Mouse (Mus musculus): Measurements from ENCODE around the gene Hoxd9. TPM values are rescaled to one million over a fixed set of nuclear protein-coding genes. Genes with fewer than 3 reads are reported as not detected.
A peak's percentile ranks its signal among the peaks of the same experiment; 100 is the strongest.

Gene Hoxd9
- total and polyA plus RNA-seq, 2 experiments from 2014 or later: not detected

DNA sequence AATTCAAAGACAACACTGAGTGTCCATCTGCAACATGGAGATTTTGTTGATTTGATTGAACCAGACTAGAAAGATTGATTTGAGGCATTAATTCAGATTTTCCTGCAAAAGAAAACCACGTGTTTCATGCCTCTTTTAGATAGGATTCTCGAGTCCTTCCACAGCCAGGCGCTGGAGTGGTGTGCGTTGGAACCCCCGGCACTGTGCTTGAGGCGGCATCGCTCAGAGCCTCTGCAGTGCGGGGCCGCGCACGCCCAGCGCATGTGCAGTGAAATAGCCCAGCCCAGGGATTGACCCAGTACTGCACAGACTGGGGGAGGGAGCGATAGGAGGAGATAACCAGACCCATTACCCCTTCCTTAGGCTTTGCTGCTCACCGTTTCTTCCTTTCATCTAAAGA lies 17.4 kb downstream of the Hoxd9 start:
- H3K9ac ChIP-seq: no peak overlapping the region
- H3K9me3 ChIP-seq (ENCODE audit: low read length): no peaks in the 10 kb centered on the region
- DNase-seq (no peak), ATAC-seq (no peak)
- no peak overlapping the region for H3K27ac ChIP-seq (ENCODE audit: low read depth, low read length)
- no peak overlapping the region for H3K4me2 ChIP-seq (ENCODE audit: low read depth)
- peaks cover 89% of the 10 kb centered on the region for H3K27me3 ChIP-seq (ENCODE audit: insufficient read depth, low read length)
- TF ChIP-seq CTCF (IDR thresholded peaks at IDR 0.05; ENCODE audit: low read depth): no peak
- H3K36me3 ChIP-seq (ENCODE audit: insufficient read depth): no peaks in the 10 kb centered on the region
- WGBS: under 1% methylated on average over 14 of the region's 14 CpGs
- H3K4me3 ChIP-seq (ENCODE audit: low read depth, low read length): no peak overlapping the region
- H3K4me1 ChIP-seq (ENCODE audit: insufficient read depth): no peaks in the 10 kb centered on the region

GRCm38 (mm10) chr2:74715504-74716241 lies 18.1 kb downstream of the Hoxd9 start:
- peak; percentile 92 for TF ChIP-seq CTCF (IDR thresholded peaks at IDR 0.05; ENCODE audit: low read depth)
- peaks cover 89% of the 10 kb centered on the region for H3K27me3 ChIP-seq (ENCODE audit: insufficient read depth, low read length)
- H3K36me3 ChIP-seq (ENCODE audit: insufficient read depth): no peaks in the 10 kb centered on the region
- peak overlapping the region; percentile 8; the same call in 1 of the 2 replicates for H3K4me3 ChIP-seq (ENCODE audit: low read depth, low read length)
- DNase-seq (peak; percentile 87), ATAC-seq (peak; percentile 73)
- H3K4me1 ChIP-seq (ENCODE audit: insufficient read depth): no peaks in the 10 kb centered on the region
- no peak overlapping the region for H3K27ac ChIP-seq (ENCODE audit: low read depth, low read length)
- peak overlapping the region; percentile 17; the same call in 1 of the 2 replicates for H3K4me2 ChIP-seq (ENCODE audit: low read depth)
- no peak overlapping the region for H3K9ac ChIP-seq
- WGBS: 2% methylated on average over 26 of the region's 26 CpGs
- no peaks in the 10 kb centered on the region for H3K9me3 ChIP-seq (ENCODE audit: low read length)

- no peak overlapping the region for H3K4me2 ChIP-seq (ENCODE audit: low read depth)
- no peak for TF ChIP-seq CTCF (IDR thresholded peaks at IDR 0.05; ENCODE audit: low read depth)
- H3K9ac ChIP-seq: no peak overlapping the region
- no peak overlapping the region for H3K4me3 ChIP-seq (ENCODE audit: low read depth, low read length)
- H3K27me3 ChIP-seq (ENCODE audit: insufficient read depth, low read length): peaks cover 100% of the 10 kb centered on the region
- ATAC-seq (no peak), DNase-seq (no peak)
- no peaks in the 10 kb centered on the region for H3K36me3 ChIP-seq (ENCODE audit: insufficient read depth)
- H3K9me3 ChIP-seq (ENCODE audit: low read length): no peaks in the 10 kb centered on the region
- no peaks in the 10 kb centered on the region for H3K4me1 ChIP-seq (ENCODE audit: insufficient read depth)
- H3K27ac ChIP-seq (ENCODE audit: low read depth, low read length): no peak overlapping the region
- 4% methylated on average over 2 of the region's 2 CpGs for WGBS
Measured at GRCm38 (mm10) chr2:74720384-74720783, 22.9 kb downstream of the Hoxd9 start.

DNA sequence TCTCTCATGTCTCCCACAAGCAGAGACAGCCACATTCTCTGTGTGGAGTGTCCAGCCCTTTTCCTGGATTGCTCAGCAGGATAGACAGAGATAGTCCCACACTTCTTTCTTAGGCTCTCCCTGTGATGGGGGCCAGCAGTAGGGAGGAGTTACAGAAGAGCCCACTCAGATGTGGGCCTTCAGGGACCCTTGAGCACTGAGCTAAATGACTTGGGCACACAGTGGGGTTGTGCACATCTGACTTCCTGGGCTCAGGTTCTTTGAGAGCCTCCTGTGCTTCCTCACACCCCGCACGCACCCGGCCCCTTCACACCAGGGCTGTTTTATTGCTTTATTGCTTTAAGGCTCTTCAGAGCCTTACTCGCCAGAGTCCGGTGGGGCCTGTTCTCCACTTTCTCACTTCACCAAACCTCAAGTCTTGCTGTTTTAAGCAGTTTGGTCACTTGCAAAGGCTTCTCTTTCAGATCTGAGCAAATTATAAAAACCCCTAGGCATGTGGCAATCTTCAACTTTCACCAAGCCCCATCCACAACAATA lies 23.5 kb downstream of the Hoxd9 start:
- WGBS: 6% methylated on average over 5 of the region's 5 CpGs
- no peak for ATAC-seq
- H3K4me2 ChIP-seq (ENCODE audit: low read depth): no peak overlapping the region

GRCm38 (mm10) chr2:74721882-74722281 lies 24.4 kb downstream of the Hoxd9 start:
- H3K4me3 ChIP-seq (ENCODE audit: low read depth, low read length): no peak overlapping the region
- H3K4me2 ChIP-seq (ENCODE audit: low read depth): no peak overlapping the region
- TF ChIP-seq CTCF (IDR thresholded peaks at IDR 0.05; ENCODE audit: low read depth): no peak
- peaks cover 100% of the 10 kb centered on the region for H3K27me3 ChIP-seq (ENCODE audit: insufficient read depth, low read length)
- DNase-seq (no peak), ATAC-seq (no peak)
- H3K36me3 ChIP-seq (ENCODE audit: insufficient read depth): no peaks in the 10 kb centered on the region
- H3K4me1 ChIP-seq (ENCODE audit: insufficient read depth): no peaks in the 10 kb centered on the region
- no peaks in the 10 kb centered on the region for H3K9me3 ChIP-seq (ENCODE audit: low read length)
- H3K9ac ChIP-seq: no peak overlapping the region
- WGBS: 4% methylated on average over 6 of the region's 6 CpGs
- no peak overlapping the region for H3K27ac ChIP-seq (ENCODE audit: low read depth, low read length)

More for the DNA sequence above, 23.5 kb downstream of the Hoxd9 start:
- no peaks in the 10 kb centered on the region for H3K9me3 ChIP-seq (ENCODE audit: low read length)
- no peak overlapping the region for H3K9ac ChIP-seq
- H3K4me3 ChIP-seq (ENCODE audit: low read depth, low read length): no peak overlapping the region
- no peak for DNase-seq
- H3K27ac ChIP-seq (ENCODE audit: low read depth, low read length): no peak overlapping the region
- peaks cover 100% of the 10 kb centered on the region for H3K27me3 ChIP-seq (ENCODE audit: insufficient read depth, low read length)
- TF ChIP-seq CTCF (IDR thresholded peaks at IDR 0.05; ENCODE audit: low read depth): no peak
- no peaks in the 10 kb centered on the region for H3K4me1 ChIP-seq (ENCODE audit: insufficient read depth)
- no peaks in the 10 kb centered on the region for H3K36me3 ChIP-seq (ENCODE audit: insufficient read depth)

DNA sequence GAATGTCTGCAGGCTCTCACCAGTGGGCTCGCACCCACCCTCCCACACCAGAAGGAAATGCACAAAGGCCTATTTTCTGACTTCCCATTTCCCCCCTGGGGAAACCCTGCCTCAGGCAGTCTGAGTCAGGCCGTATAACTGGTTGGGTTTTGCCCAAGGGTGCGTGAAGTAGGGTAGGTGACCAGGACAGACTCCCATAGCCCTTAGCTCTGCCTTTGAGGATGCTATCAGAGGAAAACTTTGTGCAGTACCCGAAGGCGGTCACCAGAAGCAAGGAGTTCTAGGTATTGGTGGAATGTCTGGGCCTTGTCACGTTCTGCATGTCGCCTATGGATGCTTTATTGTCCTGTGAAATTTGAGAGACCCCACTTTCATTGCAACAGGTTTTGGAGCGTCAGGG lies 25.4 kb downstream of the Hoxd9 start:
- peaks cover 100% of the 10 kb centered on the region for H3K27me3 ChIP-seq (ENCODE audit: insufficient read depth, low read length)
- DNase-seq (no peak), ATAC-seq (no peak)
- H3K4me2 ChIP-seq (ENCODE audit: low read depth): no peak overlapping the region
- no peak overlapping the region for H3K27ac ChIP-seq (ENCODE audit: low read depth, low read length)
- no peaks in the 10 kb centered on the region for H3K36me3 ChIP-seq (ENCODE audit: insufficient read depth)
- H3K4me3 ChIP-seq (ENCODE audit: low read depth, low read length): no peak overlapping the region
- H3K9me3 ChIP-seq (ENCODE audit: low read length): no peaks in the 10 kb centered on the region
- 4% methylated on average over 8 of the region's 8 CpGs for WGBS
- TF ChIP-seq CTCF (IDR thresholded peaks at IDR 0.05; ENCODE audit: low read depth): no peak
- H3K9ac ChIP-seq: no peak overlapping the region
- H3K4me1 ChIP-seq (ENCODE audit: insufficient read depth): no peaks in the 10 kb centered on the region

- H3K9me3 ChIP-seq (ENCODE audit: low read length): no peaks in the 10 kb centered on the region
- H3K4me2 ChIP-seq (ENCODE audit: low read depth): no peak overlapping the region
- ATAC-seq (no peak), DNase-seq (no peak)
- no peaks in the 10 kb centered on the region for H3K4me1 ChIP-seq (ENCODE audit: insufficient read depth)
- H3K27ac ChIP-seq (ENCODE audit: low read depth, low read length): no peak overlapping the region
- TF ChIP-seq CTCF (IDR thresholded peaks at IDR 0.05; ENCODE audit: low read depth): no peak
- no peak overlapping the region for H3K9ac ChIP-seq
- WGBS: 7% methylated on average over 7 of the region's 7 CpGs
- peaks cover 100% of the 10 kb centered on the region for H3K27me3 ChIP-seq (ENCODE audit: insufficient read depth, low read length)
- no peak overlapping the region for H3K4me3 ChIP-seq (ENCODE audit: low read depth, low read length)
- no peaks in the 10 kb centered on the region for H3K36me3 ChIP-seq (ENCODE audit: insufficient read depth)
Measured at GRCm38 (mm10) chr2:74724244-74725015, 26.9 kb downstream of the Hoxd9 start.

Data from forebrain, postnatal 0 days (tissue).